Mouse (Mus musculus) G1E (cell line): ENCODE results near the gene Tagap.
"Not testable (repeated sequence)": the region's sequence is repeated elsewhere in the genome, so short reads cannot be mapped to it uniquely, and the experiment has no call there.

Source experiments
- CTCF ChIP-seq: IDR thresholded peaks from 2 replicates; pipeline ENCODE4 v1.5.1; 2012; ENCODE audit warnings: low read depth, low read length, inconsistent platforms, mixed read lengths
- GATA1 ChIP-seq: IDR thresholded peaks from 2 replicates; pipeline ENCODE4 v1.6.1; 2012; ENCODE audit warnings: borderline replicate concordance, low read length, inconsistent platforms, mixed read lengths
- POLR2AphosphoS5 ChIP-seq: IDR thresholded peaks from 2 replicates; pipeline ENCODE4 v1.6.1; 2012; ENCODE audit warnings: low read depth, low read length, inconsistent platforms; ENCODE audit not compliant: insufficient replicate concordance
- TAL1 ChIP-seq: conservative IDR thresholded peaks from 2 replicates; pipeline ENCODE4 v1.6.1; 2012; ENCODE audit warnings: low read depth, low read length, inconsistent platforms, mixed read lengths

DNA sequence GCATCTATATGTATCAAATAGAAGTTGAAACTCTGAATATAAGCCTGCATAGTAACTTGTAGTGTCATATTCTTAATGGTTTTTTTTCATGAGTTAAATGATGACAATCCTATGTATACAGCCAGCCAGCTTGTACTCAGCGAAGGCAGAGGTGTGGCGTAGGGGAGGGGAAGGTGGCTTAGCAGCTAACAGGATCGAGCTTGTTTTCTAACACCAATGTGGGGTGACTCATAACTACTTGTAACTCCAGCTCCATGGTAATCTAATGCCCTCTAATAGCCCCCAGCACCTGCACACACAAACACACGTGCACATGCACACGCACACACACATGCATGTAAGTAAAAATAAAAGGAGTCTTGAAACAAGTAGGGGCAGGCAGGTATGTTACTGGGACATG lies 42.7 kb downstream of the Tagap start:
- TF ChIP-seq CTCF, GATA1, POLR2AphosphoS5, TAL1: not testable (repeated sequence)
